Mouse (Mus musculus) olfactory bulb, adult 2 months (tissue): Measurements from ENCODE around the gene St6galnac3. TPM values are rescaled to one million over a fixed set of nuclear protein-coding genes. Genes with fewer than 3 reads are reported as not detected.

Source experiments
- H3K27ac ChIP-seq: fragments of 200-500 bp; 2 replicates; pipeline ENCODE4 v1.5.1; 2012; ENCODE audit warnings: low read depth, low read length; ENCODE audit not compliant: insufficient read depth
- H3K4me1 ChIP-seq: fragments of 200-500 bp; 2 replicates; pipeline ENCODE4 v1.6.1; 2012; ENCODE audit warnings: low read length; ENCODE audit not compliant: control insufficient read depth, insufficient read depth
- H3K4me3 ChIP-seq: fragments of 200-500 bp; 2 replicates; pipeline ENCODE4 v1.5.1; 2012; ENCODE audit warnings: mild to moderate bottlenecking, low read depth, low read length, moderate library complexity; ENCODE audit not compliant: insufficient read depth
- CTCF ChIP-seq: fragments of 200-500 bp; IDR thresholded peaks from 2 replicates; pipeline ENCODE4 v1.5.1; 2012; ENCODE audit warnings: low read depth, mild to moderate bottlenecking, low read length, moderate library complexity; ENCODE audit not compliant: insufficient read depth
- POLR2A ChIP-seq: fragments of 200-500 bp; IDR thresholded peaks from 2 replicates; pipeline ENCODE4 v1.6.1; 2012; ENCODE audit warnings: mild to moderate bottlenecking, low read depth, low read length, moderate library complexity; ENCODE audit not compliant: insufficient read depth
- WGBS: fragments of 180-500 bp; shearing (Covaris S2); methylation state at CpG from one replicate; pipeline ENCODE4 v1.1.7; 2018; 5-methylcytosine and 5-hydroxymethylcytosine counted together
- polyA plus RNA-seq: library from polyadenylated mRNA; stranded (reverse); fragments of >200 nt; gene quantifications from 2 replicates; pipeline ENCODE4 v1.2.4, GENCODE M21; 2012; ENCODE audit warnings: low replicate concordance; ENCODE audit not compliant: missing spikeins, insufficient read depth, insufficient read length

St6galnac3 gene
- polyA plus RNA-seq, 1 experiment = not detected

- Histone ChIP-seq H3K4me1 (peaks cover 25% of the 10 kb centered on the region), H3K4me3 (no peak overlapping the region), H3K27ac (no peak overlapping the region)
- TF ChIP-seq POLR2A (no peak), CTCF (no peak)
- WGBS = 96% methylated on average over 3 of the region's 3 CpGs
Observed at GRCm38 (mm10) chr3:153568815-153569214, 156.2 kb downstream of the St6galnac3 start.

- TF ChIP-seq POLR2A = no peak
- no peak for TF ChIP-seq CTCF
- peaks cover 20% of the 10 kb centered on the region for H3K4me1 ChIP-seq
Observed at GRCm38 (mm10) chr3:153567913-153568312, 157.1 kb downstream of the St6galnac3 start.

GRCm38 (mm10) chr3:153567512-153567911 is 157.5 kb downstream of the St6galnac3 start:
- H3K27ac ChIP-seq = no peak overlapping the region
- 51% methylated on average over 4 of the region's 4 CpGs for WGBS
- no peak overlapping the region for H3K4me3 ChIP-seq
- H3K4me1 ChIP-seq = peaks cover 20% of the 10 kb centered on the region
- TF ChIP-seq POLR2A (no peak), CTCF (no peak)

More at GRCm38 (mm10) chr3:153567913-153568312, 157.1 kb downstream of the St6galnac3 start:
- no peak overlapping the region for H3K27ac ChIP-seq
- WGBS = 53% methylated on average over 3 of the region's 3 CpGs
- no peak overlapping the region for H3K4me3 ChIP-seq

GRCm38 (mm10) chr3:153566100-153566499 is 158.9 kb downstream of the St6galnac3 start:
- no peak overlapping the region for H3K27ac ChIP-seq
- TF ChIP-seq POLR2A (no peak), CTCF (no peak)
- no peak overlapping the region for H3K4me3 ChIP-seq
- H3K4me1 ChIP-seq = peaks cover 13% of the 10 kb centered on the region
- WGBS = 90% methylated on average over 2 of the region's 2 CpGs

GRCm38 (mm10) chr3:153560897-153561296 is 164.1 kb downstream of the St6galnac3 start:
- H3K4me1 ChIP-seq = peaks cover 6% of the 10 kb centered on the region
- no peak overlapping the region for H3K4me3 ChIP-seq
- no peak overlapping the region for H3K27ac ChIP-seq
- 88% methylated on average over 6 of the region's 6 CpGs for WGBS
- TF ChIP-seq CTCF = no peak

GRCm38 (mm10) chr3:153559586-153559985 is 165.4 kb downstream of the St6galnac3 start:
- 75% methylated on average over 8 of the region's 8 CpGs for WGBS
- no peak overlapping the region for H3K4me3 ChIP-seq
- H3K27ac ChIP-seq = no peak overlapping the region
- H3K4me1 ChIP-seq = peaks cover 6% of the 10 kb centered on the region
- TF ChIP-seq POLR2A = no peak
- TF ChIP-seq CTCF = no peak

GRCm38 (mm10) chr3:153556621-153557020 is 168.4 kb downstream of the St6galnac3 start:
- H3K4me1 ChIP-seq = peaks cover 6% of the 10 kb centered on the region

GRCm38 (mm10) chr3:153553712-153554111 is 171.3 kb downstream of the St6galnac3 start:
- H3K4me1 ChIP-seq = peaks cover 3% of the 10 kb centered on the region
- WGBS = 95% methylated on average over 3 of the region's 3 CpGs
- H3K27ac ChIP-seq = no peak overlapping the region
- TF ChIP-seq POLR2A = no peak
- no peak overlapping the region for H3K4me3 ChIP-seq

More at GRCm38 (mm10) chr3:153556621-153557020, 168.4 kb downstream of the St6galnac3 start:
- 47% methylated on average over 11 of the region's 11 CpGs for WGBS
- H3K4me3 ChIP-seq = no peak overlapping the region
- no peak overlapping the region for H3K27ac ChIP-seq
- TF ChIP-seq CTCF (no peak), POLR2A (no peak)

GRCm38 (mm10) chr3:153553226-153553625 is 171.7 kb downstream of the St6galnac3 start:
- TF ChIP-seq POLR2A = no peak
- TF ChIP-seq CTCF = no peak
- peaks cover 3% of the 10 kb centered on the region for H3K4me1 ChIP-seq
- H3K4me3 ChIP-seq = no peak overlapping the region
- no peak overlapping the region for H3K27ac ChIP-seq
- WGBS = 95% methylated on average over 7 of the region's 7 CpGs
